Mouse (Mus musculus): ENCODE results near the gene Azgp1. TPM values are rescaled to one million over a fixed set of nuclear protein-coding genes. Genes with fewer than 3 reads are reported as not detected.

Gene Azgp1
- polyA plus RNA-seq (2014; fragmentation: Illumina TruSeq; extraction: RNeasy Lipid Tissue Mini Kit (QIAGEN cat#74804); ENCODE audit: low read depth, low replicate concordance): 1.7 TPM

DNA sequence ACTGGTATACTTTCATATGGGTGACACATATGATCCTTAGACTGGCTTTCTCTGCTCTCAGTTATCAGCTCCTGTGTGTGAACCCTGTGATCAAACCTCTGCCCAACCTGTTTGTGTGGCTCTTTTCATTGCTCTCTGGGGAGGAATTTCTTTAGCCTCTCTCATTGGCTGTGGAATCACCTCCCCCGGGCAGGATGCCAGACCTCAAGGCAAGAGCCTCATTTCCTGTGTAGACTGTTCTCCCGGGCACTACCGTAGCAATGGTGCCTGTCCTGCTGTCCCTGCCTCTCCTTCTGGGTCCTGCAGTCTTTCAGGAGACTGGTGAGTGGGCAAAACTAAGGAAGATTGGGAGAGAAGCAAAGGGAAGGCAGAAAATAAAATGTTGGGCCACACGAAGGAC, at the start of gene Azgp1:
Gene Azgp1, plus strand, starts transcription at position 221 of the 400 bp plus-strand sequence.

DNA sequence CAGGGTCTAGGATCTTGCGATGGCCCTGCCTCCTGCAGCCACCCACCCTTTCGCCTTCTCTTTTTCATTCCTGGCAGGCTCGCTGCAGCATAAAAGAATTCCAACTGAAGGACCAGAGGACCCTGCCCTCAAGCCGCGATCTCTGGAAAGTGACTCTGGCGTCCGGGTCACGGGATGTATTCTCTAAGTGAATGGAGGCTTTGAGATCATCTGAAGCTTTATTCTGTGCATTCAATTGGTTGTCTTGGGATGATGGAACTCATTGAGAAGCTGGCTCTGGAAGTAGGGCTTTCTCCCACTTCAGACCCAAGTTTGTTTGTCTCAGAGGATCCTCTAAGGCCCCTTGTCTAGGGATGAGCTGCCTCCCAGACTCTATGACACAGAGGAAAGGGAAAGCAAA, 18.4 kb upstream of the Azgp1 start, which contains the start of gene Gjc3:
Gene Gjc3, minus strand, starts transcription at position 154 of the 400 bp plus-strand sequence.

DNA sequence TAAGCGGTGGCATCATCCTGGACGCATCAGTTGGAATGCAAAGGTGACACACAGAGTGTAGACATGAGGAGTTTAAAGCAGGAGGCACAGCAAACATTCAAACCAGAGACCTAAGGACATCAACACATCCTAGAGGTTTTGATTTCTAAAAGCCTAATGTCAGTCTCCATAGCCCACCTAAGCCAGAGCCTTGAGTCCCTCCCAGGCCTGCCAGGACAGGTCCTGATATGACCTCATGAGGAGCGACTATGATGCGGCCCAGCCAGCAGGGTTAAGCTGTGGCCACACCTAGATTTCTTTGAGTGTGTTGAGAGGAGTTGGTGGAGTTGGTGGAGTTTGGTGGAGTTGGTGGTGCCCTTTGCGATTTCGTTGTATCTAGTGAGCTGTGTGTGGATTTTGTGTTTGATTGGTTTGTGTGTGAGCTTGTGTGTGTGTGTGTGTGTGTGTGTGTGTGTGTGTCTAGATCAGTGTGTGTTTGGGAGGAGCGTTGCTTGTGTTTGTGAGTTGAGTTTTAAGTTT, 39.7 kb downstream of the Azgp1 start, which contains the start of the genes Smok3a and Smok3b:
Gene Smok3a, plus strand, starts transcription at position 301 of the 519 bp plus-strand sequence.
Gene Smok3b, plus strand, starts transcription at position 469 of the 519 bp plus-strand sequence.

Other genes with a start within 250 kb of the Azgp1 start
- 1.2 TPM for gene Nyap1, start 239.9 kb upstream of the Azgp1 start, polyA plus RNA-seq (2014; fragmentation: Illumina TruSeq; extraction: RNeasy Lipid Tissue Mini Kit (QIAGEN cat#74804); ENCODE audit: low read depth, low replicate concordance)
- gene Tsc22d4, start 235.8 kb upstream of the Azgp1 start, polyA plus RNA-seq (2014; fragmentation: Illumina TruSeq; extraction: RNeasy Lipid Tissue Mini Kit (QIAGEN cat#74804); ENCODE audit: low read depth, low replicate concordance): 177 TPM
- gene Ppp1r35, start 202.7 kb upstream of the Azgp1 start, polyA plus RNA-seq (2014; fragmentation: Illumina TruSeq; extraction: RNeasy Lipid Tissue Mini Kit (QIAGEN cat#74804); ENCODE audit: low read depth, low replicate concordance): 8.7 TPM
- 22.7 TPM for gene Mepce, start 193.9 kb upstream of the Azgp1 start, polyA plus RNA-seq (2014; fragmentation: Illumina TruSeq; extraction: RNeasy Lipid Tissue Mini Kit (QIAGEN cat#74804); ENCODE audit: low read depth, low replicate concordance)
- gene Zcwpw1, start 193.7 kb upstream of the Azgp1 start, polyA plus RNA-seq (2014; fragmentation: Illumina TruSeq; extraction: RNeasy Lipid Tissue Mini Kit (QIAGEN cat#74804); ENCODE audit: low read depth, low replicate concordance): 0.81 TPM
- 0.97 TPM for gene Pilra, start 145.2 kb upstream of the Azgp1 start, polyA plus RNA-seq (2014; fragmentation: Illumina TruSeq; extraction: RNeasy Lipid Tissue Mini Kit (QIAGEN cat#74804); ENCODE audit: low read depth, low replicate concordance)
- gene Pilrb1, start 123.4 kb upstream of the Azgp1 start, polyA plus RNA-seq (2014; fragmentation: Illumina TruSeq; extraction: RNeasy Lipid Tissue Mini Kit (QIAGEN cat#74804); ENCODE audit: low read depth, low replicate concordance): 1.3 TPM
- gene Pilrb2, start 109.7 kb upstream of the Azgp1 start, polyA plus RNA-seq (2014; fragmentation: Illumina TruSeq; extraction: RNeasy Lipid Tissue Mini Kit (QIAGEN cat#74804); ENCODE audit: low read depth, low replicate concordance): 1.0 TPM
- 0.16 TPM for gene Cyp3a13, start 59.9 kb upstream of the Azgp1 start, polyA plus RNA-seq (2014; fragmentation: Illumina TruSeq; extraction: RNeasy Lipid Tissue Mini Kit (QIAGEN cat#74804); ENCODE audit: low read depth, low replicate concordance)
- gene Gjc3, start 18.4 kb upstream of the Azgp1 start, polyA plus RNA-seq (2014; fragmentation: Illumina TruSeq; extraction: RNeasy Lipid Tissue Mini Kit (QIAGEN cat#74804); ENCODE audit: low read depth, low replicate concordance): 0.21 TPM
- not detected for gene Smok3a, start 39.7 kb downstream of the Azgp1 start, polyA plus RNA-seq (2014; fragmentation: Illumina TruSeq; extraction: RNeasy Lipid Tissue Mini Kit (QIAGEN cat#74804); ENCODE audit: low read depth, low replicate concordance)
- not detected for gene Smok3b, start 39.9 kb downstream of the Azgp1 start, polyA plus RNA-seq (2014; fragmentation: Illumina TruSeq; extraction: RNeasy Lipid Tissue Mini Kit (QIAGEN cat#74804); ENCODE audit: low read depth, low replicate concordance)
- gene Smok3c, start 71.7 kb downstream of the Azgp1 start, polyA plus RNA-seq (2014; fragmentation: Illumina TruSeq; extraction: RNeasy Lipid Tissue Mini Kit (QIAGEN cat#74804); ENCODE audit: low read depth, low replicate concordance): not detected
- gene Zkscan1, start 103.6 kb downstream of the Azgp1 start, polyA plus RNA-seq (2014; fragmentation: Illumina TruSeq; extraction: RNeasy Lipid Tissue Mini Kit (QIAGEN cat#74804); ENCODE audit: low read depth, low replicate concordance): 6.7 TPM
- 16.7 TPM for gene Zscan21, start 135.4 kb downstream of the Azgp1 start, polyA plus RNA-seq (2014; fragmentation: Illumina TruSeq; extraction: RNeasy Lipid Tissue Mini Kit (QIAGEN cat#74804); ENCODE audit: low read depth, low replicate concordance)
- 3.8 TPM for gene Zfp113, start 174.2 kb downstream of the Azgp1 start, polyA plus RNA-seq (2014; fragmentation: Illumina TruSeq; extraction: RNeasy Lipid Tissue Mini Kit (QIAGEN cat#74804); ENCODE audit: low read depth, low replicate concordance)
- 160 TPM for gene Cops6, start 179.6 kb downstream of the Azgp1 start, polyA plus RNA-seq (2014; fragmentation: Illumina TruSeq; extraction: RNeasy Lipid Tissue Mini Kit (QIAGEN cat#74804); ENCODE audit: low read depth, low replicate concordance)
- 13.0 TPM for gene Ap4m1, start 190.5 kb downstream of the Azgp1 start, polyA plus RNA-seq (2014; fragmentation: Illumina TruSeq; extraction: RNeasy Lipid Tissue Mini Kit (QIAGEN cat#74804); ENCODE audit: low read depth, low replicate concordance)
- 14.8 TPM for gene Mcm7, start 190.9 kb downstream of the Azgp1 start, polyA plus RNA-seq (2014; fragmentation: Illumina TruSeq; extraction: RNeasy Lipid Tissue Mini Kit (QIAGEN cat#74804); ENCODE audit: low read depth, low replicate concordance)
- 41.9 TPM for gene Taf6, start 205.9 kb downstream of the Azgp1 start, polyA plus RNA-seq (2014; fragmentation: Illumina TruSeq; extraction: RNeasy Lipid Tissue Mini Kit (QIAGEN cat#74804); ENCODE audit: low read depth, low replicate concordance)
- 6.7 TPM for gene Cnpy4, start 206.0 kb downstream of the Azgp1 start, polyA plus RNA-seq (2014; fragmentation: Illumina TruSeq; extraction: RNeasy Lipid Tissue Mini Kit (QIAGEN cat#74804); ENCODE audit: low read depth, low replicate concordance)
- gene Mblac1, start 212.8 kb downstream of the Azgp1 start, polyA plus RNA-seq (2014; fragmentation: Illumina TruSeq; extraction: RNeasy Lipid Tissue Mini Kit (QIAGEN cat#74804); ENCODE audit: low read depth, low replicate concordance): 1.7 TPM
- 0.24 TPM for gene Nxpe5, start 244.4 kb downstream of the Azgp1 start, polyA plus RNA-seq (2014; fragmentation: Illumina TruSeq; extraction: RNeasy Lipid Tissue Mini Kit (QIAGEN cat#74804); ENCODE audit: low read depth, low replicate concordance)

Measured in heart, adult 10 weeks (tissue).